Mouse (Mus musculus): ENCODE measurements at regions not wholly inside any gene's neighbourhood (a gene's known extent, or its start where the extent isn't known, plus 50 kb on each side); places are given as distances from the start of the nearest gene placed in this dataset.

DNA sequence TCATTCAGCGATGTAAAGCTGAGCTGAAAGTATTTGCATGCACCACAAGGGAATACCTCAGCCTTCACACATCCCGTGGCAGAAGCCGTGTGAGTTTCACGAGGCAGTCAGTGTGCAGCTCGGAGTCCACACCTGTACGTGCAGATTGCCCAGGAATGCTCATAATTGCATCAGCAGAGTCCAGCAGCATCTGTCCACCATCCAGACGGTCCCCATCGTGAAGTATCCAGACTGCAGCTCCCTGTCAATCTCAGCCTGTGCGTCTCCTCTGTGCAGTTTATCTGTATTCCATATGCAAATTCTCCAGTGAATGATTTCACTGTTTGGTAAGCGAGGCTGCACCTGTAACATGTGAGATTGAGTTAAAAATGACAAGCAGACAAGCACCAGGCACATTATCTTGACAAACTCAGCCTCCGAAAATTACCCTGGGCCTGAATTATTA lies 227.2 kb upstream of the Adamts16 start:
- peak overlapping the region; percentile 26; the same call in 1 of the 2 replicates for H3K4me2 ChIP-seq (ENCODE audit: low read length)
- ATAC-seq, result peak; percentile 62
- H3K4me3 ChIP-seq (replicated peaks; ENCODE audit: low read length), result no peak overlapping the region
- H3K4me1 ChIP-seq (replicated peaks; ENCODE audit: control insufficient read depth, insufficient read depth, low read length), result peaks cover 9% of the 10 kb centered on the region; the same call in 1 of the 2 replicates
- 40% methylated on average over 11 of the region's 11 CpGs for whole genome bisulfite sequencing
- H3K27me3 ChIP-seq (replicated peaks; ENCODE audit: control insufficient read depth, insufficient read depth, low read length), result no peaks in the 10 kb centered on the region
- H3K9ac ChIP-seq (replicated peaks; ENCODE audit: low read depth, low read length), result no peak overlapping the region
- no peaks in the 10 kb centered on the region for H3K36me3 ChIP-seq (ENCODE audit: control insufficient read depth, insufficient read depth)
- H3K9me3 ChIP-seq (ENCODE audit: control insufficient read depth, low read length), result no peaks in the 10 kb centered on the region
- peak overlapping the region; percentile 39 for H3K27ac ChIP-seq (ENCODE audit: low read length)

DNA sequence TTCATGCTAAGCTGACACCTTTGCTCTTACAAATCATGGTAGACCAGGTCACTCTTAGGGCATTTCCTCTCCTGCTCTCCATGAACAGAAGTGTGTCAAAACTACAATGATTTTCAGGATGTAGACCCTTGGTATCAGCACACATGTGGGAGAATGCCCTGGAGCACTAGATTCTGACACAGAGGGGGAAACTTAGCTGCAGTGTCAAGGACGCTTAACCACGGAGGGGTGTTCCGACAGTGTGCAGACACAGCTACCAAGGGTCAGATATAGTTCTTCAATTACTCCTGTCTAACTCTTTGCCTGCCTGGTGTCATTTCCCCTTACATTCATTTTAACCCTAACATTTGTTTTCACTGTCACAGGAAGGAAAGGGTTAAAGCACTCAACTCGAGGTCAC lies 226.4 kb upstream of the Adamts16 start:
- ATAC-seq, result no peak
- 50% methylated on average over 4 of the region's 4 CpGs for WGBS
- no peak overlapping the region for H3K4me2 ChIP-seq (ENCODE audit: low read length)
- no peaks in the 10 kb centered on the region for H3K36me3 ChIP-seq (ENCODE audit: control insufficient read depth, insufficient read depth)
- H3K27ac ChIP-seq (ENCODE audit: low read length), result no peak overlapping the region
- peaks cover 9% of the 10 kb centered on the region; the same call in 1 of the 2 replicates for H3K4me1 ChIP-seq (replicated peaks; ENCODE audit: control insufficient read depth, insufficient read depth, low read length)
- no peak overlapping the region for H3K9ac ChIP-seq (replicated peaks; ENCODE audit: low read depth, low read length)
- no peak overlapping the region for H3K4me3 ChIP-seq (replicated peaks; ENCODE audit: low read length)
- H3K9me3 ChIP-seq (ENCODE audit: control insufficient read depth, low read length), result no peaks in the 10 kb centered on the region
- no peaks in the 10 kb centered on the region for H3K27me3 ChIP-seq (replicated peaks; ENCODE audit: control insufficient read depth, insufficient read depth, low read length)

DNA sequence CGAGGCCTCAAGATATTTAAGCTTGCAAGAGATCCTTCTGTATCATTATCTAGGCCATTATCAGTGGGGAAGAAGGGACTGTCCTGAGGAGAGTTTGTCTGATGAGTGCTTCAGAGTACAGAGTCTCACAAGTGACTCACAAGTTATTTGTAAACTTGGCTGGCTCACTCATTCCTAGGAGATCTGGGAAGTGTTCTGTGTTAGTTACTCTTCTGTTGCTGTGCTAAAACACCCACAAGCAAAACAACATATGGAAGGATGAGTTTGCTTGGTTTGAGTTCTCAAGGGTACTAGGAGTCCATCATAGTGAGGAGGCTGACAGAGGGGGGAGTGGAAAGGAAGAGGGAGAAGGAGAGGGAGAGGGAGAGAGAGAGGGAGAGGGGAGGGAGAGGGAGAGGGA lies 224.0 kb upstream of the Adamts16 start:
- H3K4me2 ChIP-seq (ENCODE audit: low read length), result no peak overlapping the region
- no peaks in the 10 kb centered on the region for H3K27me3 ChIP-seq (replicated peaks; ENCODE audit: control insufficient read depth, insufficient read depth, low read length)
- H3K27ac ChIP-seq (ENCODE audit: low read length), result no peak overlapping the region
- ATAC-seq, result no peak
- H3K36me3 ChIP-seq (ENCODE audit: control insufficient read depth, insufficient read depth), result no peaks in the 10 kb centered on the region
- H3K4me3 ChIP-seq (replicated peaks; ENCODE audit: low read length), result no peak overlapping the region
- H3K9me3 ChIP-seq (ENCODE audit: control insufficient read depth, low read length), result no peaks in the 10 kb centered on the region
- 97% methylated on average over 1 of the region's 1 CpGs for WGBS
- peaks cover 9% of the 10 kb centered on the region; the same call in 1 of the 2 replicates for H3K4me1 ChIP-seq (replicated peaks; ENCODE audit: control insufficient read depth, insufficient read depth, low read length)
- no peak overlapping the region for H3K9ac ChIP-seq (replicated peaks; ENCODE audit: low read depth, low read length)

DNA sequence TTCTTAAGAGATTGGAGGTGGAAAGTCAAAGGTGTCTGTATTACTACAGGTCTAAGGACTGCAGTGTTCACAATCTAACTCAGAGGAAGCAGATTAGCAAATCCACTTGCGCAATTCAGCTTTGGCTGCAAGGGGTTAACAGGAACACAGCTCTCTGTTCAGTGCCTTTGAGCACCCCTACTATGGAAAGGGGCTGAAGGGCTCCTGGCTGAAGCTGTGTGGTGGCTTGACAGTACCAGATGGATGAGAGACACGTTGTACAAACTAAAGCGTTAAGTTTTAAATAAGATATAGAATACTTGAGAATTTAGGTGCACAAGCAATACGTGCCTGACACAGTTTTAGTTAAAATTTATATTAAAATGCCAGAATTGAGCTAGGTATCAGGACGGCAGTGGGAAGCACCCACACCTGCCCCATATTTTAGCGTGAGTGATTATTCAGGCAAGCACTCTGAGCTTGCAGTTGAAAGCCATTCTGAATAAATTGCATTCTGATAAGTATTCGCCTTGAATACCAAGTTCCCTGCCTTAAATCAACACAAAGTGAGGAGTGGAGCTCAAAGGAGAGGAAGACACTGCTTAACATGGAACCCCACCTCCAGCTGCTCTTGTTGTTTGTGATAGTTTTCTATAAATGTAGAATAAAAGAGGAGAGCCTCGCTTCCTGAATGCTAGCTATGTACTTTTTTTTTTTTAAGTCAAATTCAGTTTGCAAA lies 223.1 kb upstream of the Adamts16 start:
- 62% methylated on average over 8 of the region's 8 CpGs for WGBS
- peaks cover 9% of the 10 kb centered on the region; the same call in 1 of the 2 replicates for H3K4me1 ChIP-seq (replicated peaks; ENCODE audit: control insufficient read depth, insufficient read depth, low read length)
- no peak overlapping the region for H3K4me3 ChIP-seq (replicated peaks; ENCODE audit: low read length)
- no peaks in the 10 kb centered on the region for H3K36me3 ChIP-seq (ENCODE audit: control insufficient read depth, insufficient read depth)
- no peak overlapping the region for H3K4me2 ChIP-seq (ENCODE audit: low read length)
- H3K27me3 ChIP-seq (replicated peaks; ENCODE audit: control insufficient read depth, insufficient read depth, low read length), result no peaks in the 10 kb centered on the region
- H3K9me3 ChIP-seq (ENCODE audit: control insufficient read depth, low read length), result no peaks in the 10 kb centered on the region
- ATAC-seq, result no peak
- no peak overlapping the region for H3K27ac ChIP-seq (ENCODE audit: low read length)
- H3K9ac ChIP-seq (replicated peaks; ENCODE audit: low read depth, low read length), result no peak overlapping the region

DNA sequence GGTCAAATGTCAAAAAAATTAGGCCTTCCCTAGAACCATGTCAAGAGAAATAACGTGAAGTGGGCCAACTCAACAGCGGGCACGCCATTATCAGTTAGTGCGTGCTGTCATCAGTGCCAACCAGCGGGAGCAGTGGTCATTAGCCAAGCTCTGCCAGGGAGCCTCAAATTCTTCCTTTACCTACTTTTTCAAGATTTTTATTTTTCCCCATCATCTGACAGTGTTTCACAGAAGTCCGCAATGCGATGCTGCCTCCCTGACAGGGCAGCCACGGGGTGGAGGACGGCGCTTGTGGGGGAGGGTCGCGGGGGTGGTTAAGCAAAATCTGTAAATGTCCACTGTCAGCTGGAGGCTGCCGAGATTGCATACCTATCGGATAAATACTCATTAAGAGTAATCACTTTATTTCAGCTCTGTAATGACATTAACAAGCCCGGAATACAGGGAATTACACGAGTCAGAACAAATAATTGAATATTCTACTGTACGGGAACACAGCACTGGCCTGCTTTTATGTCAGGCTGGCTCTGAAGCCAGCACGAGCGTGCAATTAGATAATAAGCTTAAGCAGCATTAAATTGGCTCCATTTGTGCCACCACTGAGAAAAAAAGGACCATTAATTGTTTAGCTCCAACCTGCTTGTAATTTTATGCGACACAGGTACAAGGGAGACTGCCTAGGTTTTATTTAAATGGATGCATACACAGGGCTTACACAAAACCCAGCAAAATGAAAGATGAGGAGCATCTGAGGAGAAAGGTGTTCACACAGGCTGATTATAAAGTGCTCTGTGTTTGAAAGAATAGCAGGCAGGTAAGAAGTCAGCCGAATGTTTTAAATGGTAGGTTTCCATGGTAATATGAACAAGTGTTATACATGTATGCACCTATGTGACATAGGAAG lies 212.0 kb upstream of the Adamts16 start:
- H3K4me2 ChIP-seq (ENCODE audit: low read length), result peak overlapping the region; percentile 37
- H3K9ac ChIP-seq (replicated peaks; ENCODE audit: low read depth, low read length), result 0 out of 2 replicates have a peak overlapping the region, but pooled peaks have one; percentile 4
- no peaks in the 10 kb centered on the region for H3K36me3 ChIP-seq (ENCODE audit: control insufficient read depth, insufficient read depth)
- peaks cover 6% of the 10 kb centered on the region for H3K4me1 ChIP-seq (replicated peaks; ENCODE audit: control insufficient read depth, insufficient read depth, low read length)
- peak; percentile 63 for ATAC-seq
- H3K27ac ChIP-seq (ENCODE audit: low read length), result no peak overlapping the region
- no peaks in the 10 kb centered on the region for H3K9me3 ChIP-seq (ENCODE audit: control insufficient read depth, low read length)
- H3K27me3 ChIP-seq (replicated peaks; ENCODE audit: control insufficient read depth, insufficient read depth, low read length), result no peaks in the 10 kb centered on the region
- H3K4me3 ChIP-seq (replicated peaks; ENCODE audit: low read length), result peak overlapping the region; percentile 12; the same call in 1 of the 2 replicates
- 35% methylated on average over 21 of the region's 21 CpGs for WGBS

DNA sequence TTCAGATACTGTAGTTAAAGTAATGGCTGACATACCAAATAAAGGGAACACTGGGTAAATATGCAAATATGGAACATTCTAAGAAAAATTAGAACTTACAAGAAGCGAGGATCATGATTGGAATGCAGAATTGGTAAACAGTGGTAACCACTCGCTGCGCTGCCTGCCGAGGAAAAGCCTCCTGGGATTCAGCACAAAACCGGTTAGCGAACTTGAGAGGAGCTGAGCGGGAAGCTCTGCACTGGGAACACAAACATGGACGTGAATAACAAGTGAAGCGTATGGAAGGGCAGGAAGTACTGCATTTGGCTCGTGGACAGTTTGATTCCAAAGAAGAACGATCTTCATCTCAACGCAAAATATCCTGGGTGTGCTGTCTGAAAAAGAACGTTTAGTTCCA lies 209.0 kb upstream of the Adamts16 start:
- WGBS, result 29% methylated on average over 13 of the region's 13 CpGs
- Histone ChIP-seq H3K9me3 (ENCODE audit: control insufficient read depth, low read length) (no peaks in the 10 kb centered on the region), H3K4me3 (replicated peaks; ENCODE audit: low read length) (no peak overlapping the region), H3K4me2 (ENCODE audit: low read length) (no peak overlapping the region), H3K4me1 (replicated peaks; ENCODE audit: control insufficient read depth, insufficient read depth, low read length) (peaks cover 6% of the 10 kb centered on the region), H3K9ac (replicated peaks; ENCODE audit: low read depth, low read length) (no peak overlapping the region), H3K36me3 (ENCODE audit: control insufficient read depth, insufficient read depth) (no peaks in the 10 kb centered on the region), H3K27ac (ENCODE audit: low read length) (no peak overlapping the region), H3K27me3 (replicated peaks; ENCODE audit: control insufficient read depth, insufficient read depth, low read length) (no peaks in the 10 kb centered on the region)
- ATAC-seq, result no peak

DNA sequence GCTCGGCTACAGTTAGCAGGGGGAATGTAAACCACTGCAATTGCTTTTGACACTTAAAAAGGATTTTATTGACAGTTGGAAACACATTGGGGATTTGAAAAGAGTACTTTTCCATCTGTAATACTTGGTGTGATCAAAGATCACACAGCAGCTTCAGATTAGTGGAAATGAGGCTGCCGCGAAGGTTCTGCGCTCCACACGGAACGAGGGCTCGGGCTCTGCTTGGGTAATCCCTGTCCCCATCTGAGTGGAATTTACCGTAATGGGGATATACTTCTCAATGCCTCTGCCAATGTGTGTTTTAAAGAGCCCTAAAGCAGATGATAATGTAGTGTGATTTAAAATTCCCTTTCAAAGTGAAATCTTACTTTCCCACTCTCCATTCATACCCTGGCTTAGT lies 194.4 kb upstream of the Adamts16 start:
- no peaks in the 10 kb centered on the region for H3K9me3 ChIP-seq (ENCODE audit: control insufficient read depth, low read length)
- no peak overlapping the region for H3K9ac ChIP-seq (replicated peaks; ENCODE audit: low read depth, low read length)
- WGBS, result 71% methylated on average over 8 of the region's 8 CpGs
- no peaks in the 10 kb centered on the region for H3K4me1 ChIP-seq (replicated peaks; ENCODE audit: control insufficient read depth, insufficient read depth, low read length)
- no peak overlapping the region for H3K4me2 ChIP-seq (ENCODE audit: low read length)
- no peak overlapping the region for H3K4me3 ChIP-seq (replicated peaks; ENCODE audit: low read length)
- H3K27me3 ChIP-seq (replicated peaks; ENCODE audit: control insufficient read depth, insufficient read depth, low read length), result no peaks in the 10 kb centered on the region
- no peak overlapping the region for H3K27ac ChIP-seq (ENCODE audit: low read length)
- H3K36me3 ChIP-seq (ENCODE audit: control insufficient read depth, insufficient read depth), result no peaks in the 10 kb centered on the region
- no peak for ATAC-seq

DNA sequence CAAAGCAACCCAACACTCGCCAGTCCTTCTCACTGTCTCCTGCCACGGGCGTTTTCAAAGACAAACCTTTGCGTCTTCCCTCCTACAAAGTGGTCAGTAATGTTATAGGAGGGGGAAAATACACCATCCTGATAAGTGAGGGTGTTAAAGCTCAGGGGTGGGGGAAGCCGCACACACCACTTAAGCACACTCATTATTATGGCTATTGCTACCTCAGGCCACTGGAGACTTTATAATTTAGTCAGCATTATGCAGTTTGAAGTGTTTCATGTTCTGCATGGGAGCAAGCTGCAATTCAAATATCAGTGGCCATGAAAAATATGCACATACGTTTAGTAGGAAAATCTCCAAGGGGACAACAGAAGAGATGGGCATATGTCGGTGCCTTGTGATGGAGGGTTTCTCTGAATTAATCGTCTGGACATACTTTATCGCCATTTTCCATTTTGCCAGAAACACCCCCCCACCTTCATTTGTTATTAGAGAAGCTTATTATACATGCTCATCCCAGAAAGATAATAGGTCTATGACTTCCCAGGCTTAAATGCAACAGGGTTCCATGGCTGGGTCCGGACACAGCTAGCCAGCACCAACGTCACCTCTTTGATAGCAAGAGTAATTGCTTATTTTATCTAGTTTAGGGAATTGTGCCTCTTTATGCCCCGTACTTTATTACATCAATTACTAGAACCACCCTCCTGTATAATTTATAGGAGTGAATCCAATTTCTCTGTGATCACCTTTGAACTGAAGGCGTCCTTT lies 193.5 kb upstream of the Adamts16 start:
- 79% methylated on average over 13 of the region's 13 CpGs for WGBS
- H3K36me3 ChIP-seq (ENCODE audit: control insufficient read depth, insufficient read depth), result no peaks in the 10 kb centered on the region
- no peak overlapping the region for H3K9ac ChIP-seq (replicated peaks; ENCODE audit: low read depth, low read length)
- no peak overlapping the region for H3K4me2 ChIP-seq (ENCODE audit: low read length)
- H3K4me3 ChIP-seq (replicated peaks; ENCODE audit: low read length), result no peak overlapping the region
- H3K9me3 ChIP-seq (ENCODE audit: control insufficient read depth, low read length), result no peaks in the 10 kb centered on the region
- H3K27me3 ChIP-seq (replicated peaks; ENCODE audit: control insufficient read depth, insufficient read depth, low read length), result no peaks in the 10 kb centered on the region
- no peak overlapping the region for H3K27ac ChIP-seq (ENCODE audit: low read length)
- no peaks in the 10 kb centered on the region for H3K4me1 ChIP-seq (replicated peaks; ENCODE audit: control insufficient read depth, insufficient read depth, low read length)
- ATAC-seq, result no peak

DNA sequence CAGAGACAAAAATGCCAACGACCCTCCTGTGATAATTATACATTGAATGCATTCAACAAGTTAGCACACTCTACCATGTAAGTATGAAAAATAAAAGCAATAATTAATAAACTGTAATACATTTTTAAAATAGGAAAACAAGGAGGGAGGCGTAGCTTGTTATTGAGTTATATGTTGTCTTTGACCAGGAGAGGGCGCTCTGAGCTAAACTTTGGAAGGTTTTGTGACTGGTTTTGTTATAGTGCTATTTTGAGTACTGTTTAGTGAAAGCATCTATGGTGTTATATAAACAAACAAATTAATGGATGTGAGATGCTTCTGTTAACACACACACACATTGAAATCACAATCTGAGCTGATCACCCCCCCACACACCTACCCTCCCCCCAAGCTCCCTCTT lies 166.6 kb upstream of the Adamts16 start:
- ATAC-seq, result peak; percentile 26; the same call in 1 of the 2 replicates
- Histone ChIP-seq H3K27me3 (replicated peaks; ENCODE audit: control insufficient read depth, insufficient read depth, low read length) (peaks cover 7% of the 10 kb centered on the region; the same call in 1 of the 2 replicates), H3K27ac (ENCODE audit: low read length) (no peak overlapping the region), H3K36me3 (ENCODE audit: control insufficient read depth, insufficient read depth) (no peaks in the 10 kb centered on the region), H3K9me3 (ENCODE audit: control insufficient read depth, low read length) (no peaks in the 10 kb centered on the region), H3K9ac (replicated peaks; ENCODE audit: low read depth, low read length) (no peak overlapping the region), H3K4me3 (replicated peaks; ENCODE audit: low read length) (no peak overlapping the region), H3K4me1 (replicated peaks; ENCODE audit: control insufficient read depth, insufficient read depth, low read length) (no peaks in the 10 kb centered on the region), H3K4me2 (ENCODE audit: low read length) (no peak overlapping the region)
- 19% methylated on average over 3 of the region's 3 CpGs for WGBS

All from forebrain, embryonic 16.5 days (tissue).